8 mouse cellular contexts compared by ENCODE assay signal in the genomic region with DNA sequence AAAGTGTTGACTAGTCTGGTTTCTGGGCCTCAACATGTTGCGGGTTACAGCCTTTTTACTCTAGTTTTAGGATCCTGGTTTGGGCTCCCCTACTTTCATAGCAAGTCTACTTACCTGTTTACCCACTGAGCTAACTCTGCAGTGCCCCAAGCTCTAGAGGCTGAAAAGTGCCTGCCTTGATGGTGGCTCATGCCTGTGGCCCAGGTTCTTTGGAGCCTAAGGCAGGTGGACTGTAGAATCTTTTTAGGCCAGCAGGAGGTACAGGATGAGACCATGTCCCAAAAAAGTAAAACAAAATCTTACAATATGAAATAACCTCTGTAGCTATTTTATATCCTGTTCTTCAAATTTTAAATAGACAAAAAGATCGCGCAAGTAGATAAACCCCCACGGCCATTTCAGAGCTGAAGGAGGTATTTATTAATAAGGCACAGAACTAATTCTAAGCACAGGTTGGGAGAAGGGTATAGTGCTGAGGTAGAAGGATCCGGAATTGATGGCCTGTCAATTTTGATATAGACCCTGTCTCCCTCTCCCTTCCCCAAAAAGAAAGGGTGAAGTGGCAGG. TPM values are rescaled to one million over a fixed set of nuclear protein-coding genes. Genes with fewer than 3 reads are reported as not detected.
DNase-seq lines count a peak whose midpoint lies in the region; ATAC-seq and TF ChIP-seq lines count a peak whose summit lies in the region.

No protein-coding gene starts in this region.

- H3K4me2 ChIP-seq in forebrain, postnatal 0 days (ENCODE audit: low read depth), result no peak overlapping the region
- peak overlapping the region; percentile 99 for H3K4me2 ChIP-seq in CH12.LX (ENCODE audit: insufficient read depth, low read depth, poor library complexity, severe bottlenecking)
- peak overlapping the region; percentile 92 for H3K4me2 ChIP-seq in heart, embryonic 16.5 days (ENCODE audit: low read depth, low read length)
- H3K4me2 ChIP-seq in liver, embryonic 16.5 days (ENCODE audit: low read depth, low read length), result peak overlapping the region; percentile 96

- TF ChIP-seq EP300 in CH12.LX (IDR thresholded peaks at IDR 0.05; ENCODE audit: low read length), result no peak

- H3K79me2 ChIP-seq in CH12.LX (replicated peaks; ENCODE audit: control insufficient read depth, extremely low read depth, insufficient read depth, poor library complexity, severe bottlenecking), result peaks cover 50% of the 10 kb centered on the region

- no peak for ATAC-seq in forebrain, postnatal 0 days
- no peak for ATAC-seq in heart, embryonic 16.5 days (replicated peaks; ENCODE audit: extremely low read depth, insufficient read depth, low FRiP score)
- no peak for ATAC-seq in liver, embryonic 16.5 days (ENCODE audit: low read depth)

- peak overlapping the region; percentile 96 for H3K27ac ChIP-seq in forebrain, embryonic 10.5 days
- H3K27ac ChIP-seq in forebrain, postnatal 0 days (ENCODE audit: low read depth, low read length), result no peak overlapping the region
- H3K27ac ChIP-seq in CH12.LX (ENCODE audit: insufficient read depth, low read depth), result no peak overlapping the region
- H3K27ac ChIP-seq in heart, embryonic 16.5 days (ENCODE audit: low read length), result no peak overlapping the region
- 0 out of 2 replicates have a peak overlapping the region, but pooled peaks have one; percentile 3 for H3K27ac ChIP-seq in liver, embryonic 16.5 days (ENCODE audit: low read length)

- 92% methylated on average over 5 of the region's 5 CpGs for WGBS in forebrain, embryonic 10.5 days
- 83% methylated on average over 5 of the region's 5 CpGs for WGBS in forebrain, postnatal 0 days
- WGBS in heart, embryonic 16.5 days, result 83% methylated on average over 5 of the region's 5 CpGs
- 60% methylated on average over 5 of the region's 5 CpGs for WGBS in liver, embryonic 16.5 days (ENCODE audit: insufficient replicate concordance)

- no peak for TF ChIP-seq CTCF in forebrain, postnatal 0 days (IDR thresholded peaks at IDR 0.05; ENCODE audit: low read depth)
- TF ChIP-seq CTCF in CH12.LX (conservative IDR thresholded peaks at IDR 0.05 in 1 of 2, IDR thresholded peaks at IDR 0.05 in 1 of 2; ENCODE audit: low read depth in 2 of 2, low read length in 2 of 2), result no peak

- H3K36me3 ChIP-seq in forebrain, embryonic 10.5 days (replicated peaks), result peaks cover 67% of the 10 kb centered on the region
- H3K36me3 ChIP-seq in forebrain, postnatal 0 days (ENCODE audit: insufficient read depth), result peaks cover 12% of the 10 kb centered on the region; the same call in 1 of the 2 replicates
- H3K36me3 ChIP-seq in CH12.LX (replicated peaks in 1 of 2; ENCODE audit: control insufficient read depth in 1 of 2, insufficient read depth in 1 of 2, low read length in 1 of 2), result peaks cover 17 to 49% of the 10 kb centered on the region in 2 experiments
- H3K36me3 ChIP-seq in heart, embryonic 16.5 days (ENCODE audit: control insufficient read depth, insufficient read depth), result peaks cover 14% of the 10 kb centered on the region
- H3K36me3 ChIP-seq in liver, embryonic 16.5 days (ENCODE audit: control insufficient read depth, insufficient read depth), result peaks cover 8% of the 10 kb centered on the region

- peak; percentile 30; the same call in 1 of the 2 replicates for TF ChIP-seq POLR2A in CH12.LX (IDR thresholded peaks at IDR 0.05; ENCODE audit: low read depth, low read length)

- no peaks in the 10 kb centered on the region for H3K27me3 ChIP-seq in forebrain, embryonic 10.5 days (ENCODE audit: poor library complexity, severe bottlenecking)
- no peaks in the 10 kb centered on the region for H3K27me3 ChIP-seq in forebrain, postnatal 0 days (ENCODE audit: insufficient read depth, low read length)
- H3K27me3 ChIP-seq in CH12.LX (replicated peaks), result no peaks in the 10 kb centered on the region
- H3K27me3 ChIP-seq in heart, embryonic 16.5 days (ENCODE audit: control insufficient read depth, insufficient read depth, low read length), result no peaks in the 10 kb centered on the region
- no peaks in the 10 kb centered on the region for H3K27me3 ChIP-seq in liver, embryonic 16.5 days (ENCODE audit: control insufficient read depth, insufficient read depth, low read depth, low read length)

- dilution Hi-C loops in CH12.LX (cut with MboI; ENCODE audit: extremely low pct_ligation_motif_present, extremely low pct_unique_long_range_greater_than_20kb, low sequenced_read_pairs), result no loop called here

- H3K9ac ChIP-seq in forebrain, postnatal 0 days, result no peak overlapping the region
- peak overlapping the region; percentile 98 for H3K9ac ChIP-seq in CH12.LX (ENCODE audit: insufficient read depth, low read depth)
- H3K9ac ChIP-seq in heart, embryonic 16.5 days (ENCODE audit: low read length), result peak overlapping the region; percentile 99
- H3K9ac ChIP-seq in liver, embryonic 16.5 days (ENCODE audit: low read depth, low read length), result peak overlapping the region; percentile 19; the same call in 1 of the 2 replicates

- in situ Hi-C loops in CH12.LX (cut with MboI; ENCODE audit: low pct_ligation_motif_present, low pct_unique_long_range_greater_than_20kb, low sequenced_read_pairs), result no loop called here

- no peak for DNase-seq in forebrain, embryonic 10.5 days (ENCODE audit: extremely low spot score, low spot score)
- no peak for DNase-seq in forebrain, postnatal 0 days
- DNase-seq in CH12.LX (ENCODE audit: extremely low read depth), result no peak
- DNase-seq in ovary, postnatal 14 days (ENCODE audit: low spot score), result no peak
- no peak for DNase-seq in layer of hippocampus, adult 8-10 months (ENCODE audit: low spot score in 2 of 2)
- DNase-seq in layer of hippocampus, postnatal 36 days, result no peak

- peak overlapping the region; percentile 93 for H3K4me3 ChIP-seq in forebrain, embryonic 10.5 days
- no peak overlapping the region for H3K4me3 ChIP-seq in forebrain, postnatal 0 days (ENCODE audit: low read depth, low read length)
- peak overlapping the region; percentile 87 to 100 (median 97) for H3K4me3 ChIP-seq in CH12.LX (replicated peaks in 1 of 3; ENCODE audit: low read depth in 2 of 3, low read length in 2 of 3, poor library complexity in 1 of 3)
- H3K4me3 ChIP-seq in heart, embryonic 16.5 days (ENCODE audit: low read length), result peak overlapping the region; percentile 98
- H3K4me3 ChIP-seq in liver, embryonic 16.5 days (ENCODE audit: low read depth, low read length), result peak overlapping the region; percentile 88

- no peak for TF ChIP-seq RAD21 in CH12.LX (IDR thresholded peaks at IDR 0.05; ENCODE audit: low read depth, low read length)

- H3K4me1 ChIP-seq in forebrain, embryonic 10.5 days, result peaks cover 40% of the 10 kb centered on the region
- peaks cover 8% of the 10 kb centered on the region; the same call in 1 of the 2 replicates for H3K4me1 ChIP-seq in forebrain, postnatal 0 days (ENCODE audit: insufficient read depth)
- peaks cover 0 to 33% of the 10 kb centered on the region in 2 experiments; a peak in 2 of 4 replicates for H3K4me1 ChIP-seq in CH12.LX (ENCODE audit: control insufficient read depth in 1 of 2, insufficient read depth in 2 of 2)
- peaks cover 30% of the 10 kb centered on the region for H3K4me1 ChIP-seq in heart, embryonic 16.5 days (ENCODE audit: control insufficient read depth, insufficient read depth, low read length)
- peaks cover 14% of the 10 kb centered on the region for H3K4me1 ChIP-seq in liver, embryonic 16.5 days (ENCODE audit: control insufficient read depth, low read depth, low read length)

- no peaks in the 10 kb centered on the region for H3K9me3 ChIP-seq in forebrain, embryonic 10.5 days
- no peaks in the 10 kb centered on the region for H3K9me3 ChIP-seq in forebrain, postnatal 0 days (ENCODE audit: low read length)
- no peaks in the 10 kb centered on the region for H3K9me3 ChIP-seq in CH12.LX (replicated peaks; ENCODE audit: low read length)
- no peaks in the 10 kb centered on the region for H3K9me3 ChIP-seq in heart, embryonic 16.5 days (replicated peaks; ENCODE audit: control insufficient read depth, low read length)
- H3K9me3 ChIP-seq in liver, embryonic 16.5 days (replicated peaks; ENCODE audit: control insufficient read depth, low read length), result no peaks in the 10 kb centered on the region

RNA-seq across cellular contexts. Expression of a gene that starts 1.5 kb away (rescaled TPM):
- polyA plus RNA-seq in forebrain, embryonic 10.5 days (2016; fragmentation: Nextera tagmentation; extraction: Ambion mirVana), result 636 and 697 TPM in 2 replicates
- total RNA-seq in forebrain, postnatal 0 days (2014; rRNA removed), result 149 and 162 TPM in 2 replicates
- 197 and 238 TPM in 2 replicates for polyA plus RNA-seq in forebrain, postnatal 0 days (2015; fragmentation: Nextera tagmentation; extraction: Ambion mirVana)
- total RNA-seq in CH12.LX (2012; rRNA removed), result 363 and 594 TPM in 2 replicates
- total RNA-seq in CH12.LX (2014; rRNA removed), result 764 and 924 TPM in 2 replicates
- polyA plus RNA-seq in CH12.LX (2012; ENCODE audit: insufficient read length, low read depth), result 920 and 1,101 TPM in 2 replicates
- 491 and 512 TPM in 2 replicates for polyA plus RNA-seq in heart, embryonic 16.5 days (2015; fragmentation: Nextera tagmentation; extraction: Ambion mirVana)
- 236 and 253 TPM in 2 replicates for polyA plus RNA-seq in liver, embryonic 16.5 days (2015; fragmentation: Nextera tagmentation; extraction: Ambion mirVana)
- 100 to 1,000 TPM; 155 to 181 (median 164) TPM for total RNA-seq in layer of hippocampus, adult 8-10 months (2022)
- 100 to 1,000 TPM; 189 to 190 TPM for total RNA-seq in layer of hippocampus, postnatal 36 days (2021)

RNA-seq across cellular contexts. Expression of a gene that starts 1.6 kb away (rescaled TPM):
- 671 and 693 TPM in 2 replicates for polyA plus RNA-seq in forebrain, embryonic 10.5 days (2016; fragmentation: Nextera tagmentation; extraction: Ambion mirVana)
- 124 and 182 TPM in 2 replicates for total RNA-seq in forebrain, postnatal 0 days (2014; rRNA removed)
- polyA plus RNA-seq in forebrain, postnatal 0 days (2015; fragmentation: Nextera tagmentation; extraction: Ambion mirVana), result 257 and 295 TPM in 2 replicates
- total RNA-seq in CH12.LX (2012; rRNA removed), result 479 and 709 TPM in 2 replicates
- total RNA-seq in CH12.LX (2014; rRNA removed), result 667 and 810 TPM in 2 replicates
- polyA plus RNA-seq in CH12.LX (2012; ENCODE audit: insufficient read length, low read depth), result 728 and 915 TPM in 2 replicates
- 276 and 289 TPM in 2 replicates for polyA plus RNA-seq in heart, embryonic 16.5 days (2015; fragmentation: Nextera tagmentation; extraction: Ambion mirVana)
- 269 and 326 TPM in 2 replicates for polyA plus RNA-seq in liver, embryonic 16.5 days (2015; fragmentation: Nextera tagmentation; extraction: Ambion mirVana)
- total RNA-seq in layer of hippocampus, adult 8-10 months (2022), result 100 to 1,000 TPM in 3 of 4 experiments, 10 to 100 TPM in 1; 89.1 to 123 (median 107) TPM
- 100 to 1,000 TPM; 111 to 118 TPM for total RNA-seq in layer of hippocampus, postnatal 36 days (2021)

RNA-seq across cellular contexts. Expression of a gene that starts 37.0 kb away (rescaled TPM):
- polyA plus RNA-seq in forebrain, embryonic 10.5 days (2016; fragmentation: Nextera tagmentation; extraction: Ambion mirVana), result 21.7 and 23.5 TPM in 2 replicates
- total RNA-seq in forebrain, postnatal 0 days (2014; rRNA removed), result 26.1 and 28.9 TPM in 2 replicates
- polyA plus RNA-seq in forebrain, postnatal 0 days (2015; fragmentation: Nextera tagmentation; extraction: Ambion mirVana), result 25.8 and 27.0 TPM in 2 replicates
- total RNA-seq in CH12.LX (2012; rRNA removed), result 3.0 and 7.0 TPM in 2 replicates
- total RNA-seq in CH12.LX (2014; rRNA removed), result 14.4 and 15.5 TPM in 2 replicates
- 6.2 and 7.0 TPM in 2 replicates for polyA plus RNA-seq in CH12.LX (2012; ENCODE audit: insufficient read length, low read depth)
- polyA plus RNA-seq in heart, embryonic 16.5 days (2015; fragmentation: Nextera tagmentation; extraction: Ambion mirVana), result 18.7 and 20.3 TPM in 2 replicates
- 12.0 and 12.7 TPM in 2 replicates for polyA plus RNA-seq in liver, embryonic 16.5 days (2015; fragmentation: Nextera tagmentation; extraction: Ambion mirVana)
- total RNA-seq in layer of hippocampus, adult 8-10 months (2022), result 10 to 100 TPM; 20.4 to 25.3 (median 23.6) TPM
- total RNA-seq in layer of hippocampus, postnatal 36 days (2021), result 10 to 100 TPM; 19.7 to 21.2 TPM

RNA-seq across cellular contexts. Expression of a gene that starts 41.5 kb away (rescaled TPM):
- polyA plus RNA-seq in forebrain, embryonic 10.5 days (2016; fragmentation: Nextera tagmentation; extraction: Ambion mirVana), result 124 TPM in 2 replicates
- 94.8 and 95.9 TPM in 2 replicates for total RNA-seq in forebrain, postnatal 0 days (2014; rRNA removed)
- polyA plus RNA-seq in forebrain, postnatal 0 days (2015; fragmentation: Nextera tagmentation; extraction: Ambion mirVana), result 141 and 155 TPM in 2 replicates
- total RNA-seq in CH12.LX (2012; rRNA removed) (12.3 and 16.7 TPM in 2 replicates), CH12.LX (2014; rRNA removed) (49.5 and 62.4 TPM in 2 replicates)
- 34.1 and 43.2 TPM in 2 replicates for polyA plus RNA-seq in CH12.LX (2012; ENCODE audit: insufficient read length, low read depth)
- polyA plus RNA-seq in heart, embryonic 16.5 days (2015; fragmentation: Nextera tagmentation; extraction: Ambion mirVana), result 113 and 127 TPM in 2 replicates
- polyA plus RNA-seq in liver, embryonic 16.5 days (2015; fragmentation: Nextera tagmentation; extraction: Ambion mirVana), result 39.5 and 39.8 TPM in 2 replicates
- total RNA-seq in layer of hippocampus, adult 8-10 months (2022), result 10 to 100 TPM; 56.8 to 62.9 (median 58.1) TPM
- 10 to 100 TPM; 54.6 to 62.5 TPM for total RNA-seq in layer of hippocampus, postnatal 36 days (2021)

Comparison
In these comparisons a context has a peak if more than half of its experiments do, and no peak if none do; other contexts are left out.
1. H3K27ac ChIP-seq: peak in forebrain, embryonic 10.5 days (single experiment) and liver, embryonic 16.5 days (single experiment); none in forebrain, postnatal 0 days (single experiment), CH12.LX (single experiment) and heart, embryonic 16.5 days (single experiment).